Mouse (Mus musculus) lung, postnatal 0 days (tissue): ENCODE data around the gene Dock2.

ENCODE experiments used
- CTCF ChIP-seq: IDR thresholded peaks from 2 replicates; pipeline ENCODE4 v1.5.1; 2016; ENCODE audit warnings: antibody characterized with exemption, mild to moderate bottlenecking
- EP300 ChIP-seq: IDR thresholded peaks from 2 replicates; pipeline ENCODE4 v1.6.1; 2016; ENCODE audit warnings: antibody characterized with exemption, mild to moderate bottlenecking, control low read depth

- TF ChIP-seq CTCF (no peak), EP300 (no peak)
These were observed 439.4 kb downstream of the Dock2 start for GRCm38 (mm10) chr11:34344310-34344709.
